Mouse (Mus musculus): Measurements from ENCODE around the gene Galnt6. TPM values are rescaled to one million over a fixed set of nuclear protein-coding genes. Genes with fewer than 3 reads are reported as not detected.

Galnt6 gene
- polyA plus RNA-seq, 1 experiment from 2014 or later, result 1.3 TPM

DNA sequence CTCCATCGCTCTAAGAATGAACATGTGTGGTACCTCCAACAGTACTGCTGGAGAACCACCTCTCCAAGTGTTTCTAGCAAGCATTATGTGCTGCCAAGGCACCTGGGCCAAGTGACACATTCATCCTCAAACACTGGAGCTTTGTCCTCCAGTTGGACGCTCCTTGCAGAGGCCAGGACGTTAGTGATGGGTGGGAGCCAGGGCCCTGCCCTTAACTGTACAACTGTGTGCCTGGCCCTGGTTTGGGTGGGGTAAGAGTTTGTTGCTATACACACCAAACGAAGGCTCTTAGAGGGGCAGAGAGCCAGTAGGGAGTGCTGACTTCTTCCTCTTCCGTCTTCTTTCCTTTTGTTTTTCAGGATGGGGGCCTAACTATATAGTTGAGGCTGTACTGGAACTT lies 28.8 kb downstream of the Galnt6 start:
- Histone ChIP-seq H3K27ac (no peak overlapping the region), H3K9ac (ENCODE audit: low read depth, low read length) (no peak overlapping the region), H3K9me3 (replicated peaks; ENCODE audit: low read length) (no peaks in the 10 kb centered on the region), H3K27me3 (ENCODE audit: insufficient read depth, low read length) (no peaks in the 10 kb centered on the region), H3K36me3 (ENCODE audit: insufficient read depth, low read length) (no peaks in the 10 kb centered on the region), H3K4me2 (ENCODE audit: low read length) (no peak overlapping the region), H3K4me1 (replicated peaks; ENCODE audit: insufficient read depth, low read length) (peaks cover 7% of the 10 kb centered on the region; the same call in 1 of the 2 replicates), H3K4me3 (replicated peaks; ENCODE audit: low read depth, low read length) (no peak overlapping the region)
- 78% methylated on average over 5 of the region's 5 CpGs for WGBS
- no peak for TF ChIP-seq CTCF (IDR thresholded peaks at IDR 0.05; ENCODE audit: low read depth)
- ATAC-seq (replicated peaks; ENCODE audit: low FRiP score, low read depth), result no peak
- no peak for DNase-seq (ENCODE audit: low spot score)

DNA sequence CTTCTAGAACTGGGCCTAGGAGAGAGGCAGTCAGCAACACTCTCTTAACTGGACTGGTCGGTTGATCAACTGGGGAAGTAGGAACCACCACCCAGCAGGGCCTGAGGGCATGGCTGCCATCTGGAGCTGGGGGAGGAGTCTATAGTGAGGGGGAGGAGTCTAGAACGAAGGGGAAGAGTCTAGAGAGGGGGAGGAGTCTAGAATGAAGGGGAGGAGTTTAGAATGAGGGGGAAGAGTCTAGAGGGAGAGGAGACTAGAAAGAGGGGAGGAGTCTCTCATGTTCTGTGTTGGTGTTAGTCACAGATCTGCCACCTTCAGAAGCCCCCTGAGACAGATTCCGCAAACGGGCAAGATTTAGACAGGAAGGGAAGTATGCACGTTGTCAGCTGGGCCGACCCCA lies 29.8 kb downstream of the Galnt6 start:
- no peak for TF ChIP-seq CTCF (IDR thresholded peaks at IDR 0.05; ENCODE audit: low read depth)

DNA sequence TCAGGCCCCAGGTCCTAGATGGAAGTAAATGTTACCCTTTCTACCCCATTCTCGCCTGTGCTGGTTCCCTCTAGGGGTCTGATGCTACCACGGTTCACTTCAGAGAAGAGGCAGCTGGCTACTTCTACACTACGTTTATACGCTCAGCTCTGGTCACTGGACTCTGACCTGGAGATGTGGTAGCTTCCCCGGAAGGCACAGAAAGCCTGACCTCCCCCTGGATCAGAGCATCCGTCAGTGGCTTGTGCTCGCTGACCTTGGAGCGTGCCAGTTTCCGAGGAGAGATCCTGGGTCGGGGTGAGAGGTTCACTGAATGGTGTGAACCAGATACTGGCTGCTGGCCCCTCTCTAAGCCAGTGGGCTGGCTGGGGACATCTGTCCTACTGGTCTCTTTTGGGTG lies 31.1 kb downstream of the Galnt6 start:
- Histone ChIP-seq H3K4me1 (replicated peaks; ENCODE audit: insufficient read depth, low read length) (no peaks in the 10 kb centered on the region), H3K4me3 (replicated peaks; ENCODE audit: low read depth, low read length) (no peak overlapping the region), H3K27ac (no peak overlapping the region), H3K36me3 (ENCODE audit: insufficient read depth, low read length) (no peaks in the 10 kb centered on the region), H3K9me3 (replicated peaks; ENCODE audit: low read length) (no peaks in the 10 kb centered on the region), H3K27me3 (ENCODE audit: insufficient read depth, low read length) (no peaks in the 10 kb centered on the region), H3K9ac (ENCODE audit: low read depth, low read length) (no peak overlapping the region), H3K4me2 (ENCODE audit: low read length) (no peak overlapping the region)
- ATAC-seq (replicated peaks; ENCODE audit: low FRiP score, low read depth), result peak; percentile 70; the same call in 1 of the 2 replicates
- no peak for DNase-seq (ENCODE audit: low spot score)
- TF ChIP-seq CTCF (IDR thresholded peaks at IDR 0.05; ENCODE audit: low read depth), result no peak
- 52% methylated on average over 10 of the region's 10 CpGs for WGBS

More for the DNA sequence above, 29.8 kb downstream of the Galnt6 start:
- Histone ChIP-seq H3K9ac (ENCODE audit: low read depth, low read length) (no peak overlapping the region), H3K36me3 (ENCODE audit: insufficient read depth, low read length) (no peaks in the 10 kb centered on the region), H3K9me3 (replicated peaks; ENCODE audit: low read length) (no peaks in the 10 kb centered on the region), H3K4me1 (replicated peaks; ENCODE audit: insufficient read depth, low read length) (peaks cover 7% of the 10 kb centered on the region; the same call in 1 of the 2 replicates), H3K27ac (no peak overlapping the region), H3K4me2 (ENCODE audit: low read length) (no peak overlapping the region), H3K27me3 (ENCODE audit: insufficient read depth, low read length) (no peaks in the 10 kb centered on the region), H3K4me3 (replicated peaks; ENCODE audit: low read depth, low read length) (no peak overlapping the region)
- 65% methylated on average over 6 of the region's 6 CpGs for WGBS
- DNase-seq (ENCODE audit: low spot score) (no peak), ATAC-seq (replicated peaks; ENCODE audit: low FRiP score, low read depth) (no peak)

DNA sequence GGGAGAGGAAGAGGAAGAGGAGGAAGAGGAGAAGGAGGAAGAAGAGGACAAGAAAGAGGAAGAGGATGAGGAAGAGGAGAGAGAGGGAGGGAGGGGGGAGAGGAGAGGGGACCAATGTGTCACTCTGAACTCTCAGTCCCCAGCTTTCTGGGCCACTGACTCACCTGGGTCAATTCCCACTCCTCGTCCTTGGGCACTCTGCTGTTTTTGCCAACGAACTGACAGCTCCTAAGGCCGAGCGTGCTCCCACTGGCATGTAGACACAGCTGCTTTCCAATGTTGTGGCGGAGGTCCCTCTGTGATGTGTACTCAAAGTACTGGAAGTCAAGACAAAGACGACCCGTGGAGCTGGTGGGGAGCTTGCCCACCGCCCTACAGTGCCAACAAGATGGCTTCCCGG lies 34.8 kb downstream of the Galnt6 start:
- Histone ChIP-seq H3K9me3 (replicated peaks; ENCODE audit: low read length) (no peaks in the 10 kb centered on the region; the same call in 1 of the 2 replicates), H3K4me1 (replicated peaks; ENCODE audit: insufficient read depth, low read length) (no peaks in the 10 kb centered on the region), H3K27ac (no peak overlapping the region), H3K27me3 (ENCODE audit: insufficient read depth, low read length) (no peaks in the 10 kb centered on the region), H3K9ac (ENCODE audit: low read depth, low read length) (no peak overlapping the region), H3K4me3 (replicated peaks; ENCODE audit: low read depth, low read length) (no peak overlapping the region), H3K4me2 (ENCODE audit: low read length) (no peak overlapping the region), H3K36me3 (ENCODE audit: insufficient read depth, low read length) (no peaks in the 10 kb centered on the region)
- 91% methylated on average over 9 of the region's 9 CpGs for WGBS
- ATAC-seq (replicated peaks; ENCODE audit: low FRiP score, low read depth) (no peak), DNase-seq (ENCODE audit: low spot score) (no peak)
- TF ChIP-seq CTCF (IDR thresholded peaks at IDR 0.05; ENCODE audit: low read depth), result no peak

DNA sequence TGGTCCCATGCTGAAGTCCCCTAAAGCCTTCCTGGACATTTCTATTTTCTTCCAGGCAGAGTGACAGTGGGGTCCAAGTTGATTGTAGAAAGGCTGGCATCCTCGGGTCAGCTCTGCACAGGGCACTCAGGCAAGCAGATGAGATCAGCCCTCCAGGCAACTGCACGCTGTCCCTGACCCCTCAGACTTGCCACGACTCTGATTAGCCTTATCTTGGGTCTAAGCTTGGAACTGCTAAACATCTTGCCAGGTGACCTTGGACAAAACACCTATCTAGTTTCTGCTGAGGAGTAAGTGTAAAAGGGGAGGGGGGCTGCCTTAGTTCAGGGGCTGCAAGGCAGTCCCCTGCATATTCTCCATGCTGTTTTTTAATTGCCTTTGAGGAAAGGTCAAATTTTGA lies 37.2 kb downstream of the Galnt6 start:
- H3K27ac ChIP-seq, result no peak overlapping the region
- WGBS, result 64% methylated on average over 3 of the region's 3 CpGs
- H3K36me3 ChIP-seq (ENCODE audit: insufficient read depth, low read length), result no peaks in the 10 kb centered on the region
- no peak for DNase-seq (ENCODE audit: low spot score)
- no peaks in the 10 kb centered on the region; the same call in 1 of the 2 replicates for H3K9me3 ChIP-seq (replicated peaks; ENCODE audit: low read length)
- no peak overlapping the region for H3K9ac ChIP-seq (ENCODE audit: low read depth, low read length)
- TF ChIP-seq CTCF (IDR thresholded peaks at IDR 0.05; ENCODE audit: low read depth), result no peak
- no peak overlapping the region for H3K4me3 ChIP-seq (replicated peaks; ENCODE audit: low read depth, low read length)
- no peak overlapping the region for H3K4me2 ChIP-seq (ENCODE audit: low read length)
- peaks cover 4% of the 10 kb centered on the region; the same call in 1 of the 2 replicates for H3K4me1 ChIP-seq (replicated peaks; ENCODE audit: insufficient read depth, low read length)
- ATAC-seq (replicated peaks; ENCODE audit: low FRiP score, low read depth), result no peak
- H3K27me3 ChIP-seq (ENCODE audit: insufficient read depth, low read length), result no peaks in the 10 kb centered on the region

DNA sequence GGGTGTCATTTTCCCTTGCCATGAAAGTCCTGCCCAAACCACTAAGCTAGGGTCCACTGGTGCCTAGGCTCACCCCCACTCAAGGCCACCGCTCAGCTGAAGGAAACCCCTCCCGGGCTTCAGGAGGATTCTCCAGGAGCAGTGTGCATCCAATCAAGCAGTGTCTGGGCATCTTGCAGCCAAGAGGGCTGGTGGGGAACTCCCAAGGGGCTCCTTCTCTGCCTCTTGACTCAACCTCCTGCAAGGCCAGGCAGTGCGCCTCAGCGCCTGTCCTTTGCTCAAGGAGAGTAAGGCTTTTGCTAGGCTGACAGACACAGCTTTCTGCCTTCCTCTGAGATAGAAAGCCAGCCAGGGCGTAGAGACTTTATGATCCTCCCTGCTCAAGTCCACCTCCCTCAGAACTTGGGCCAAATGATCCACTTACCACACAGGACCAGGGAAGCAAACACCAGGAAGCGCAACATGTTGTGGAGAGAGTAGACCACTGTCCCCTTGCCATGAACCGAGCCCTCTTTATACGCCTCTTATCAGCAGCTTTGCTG lies 41.7 kb downstream of the Galnt6 start, which contains the start of gene Cela1:
Gene Cela1 (minus strand): TSS at position 492 of the 542 bp plus-strand sequence.
- H3K9ac ChIP-seq (ENCODE audit: low read depth, low read length), result 0 out of 2 replicates have a peak within 1 kb of the TSS, but pooled peaks have one; percentile 5
- no peak within 1 kb of the TSS for H3K4me3 ChIP-seq (replicated peaks; ENCODE audit: low read depth, low read length)
- peaks cover 4% of the 10 kb centered on the region; the same call in 1 of the 2 replicates for H3K4me1 ChIP-seq (replicated peaks; ENCODE audit: insufficient read depth, low read length)
- H3K9me3 ChIP-seq (replicated peaks; ENCODE audit: low read length), result no peaks in the 10 kb centered on the region; the same call in 1 of the 2 replicates
- H3K27ac ChIP-seq, result no peak within 1 kb of the TSS
- ATAC-seq (replicated peaks; ENCODE audit: low FRiP score, low read depth) (no peak), DNase-seq (ENCODE audit: low spot score) (no peak)
- H3K4me2 ChIP-seq (ENCODE audit: low read length), result no peak within 1 kb of the TSS; the same call in 1 of the 2 replicates
- no peaks in the 10 kb centered on the region for H3K36me3 ChIP-seq (ENCODE audit: insufficient read depth, low read length)
- WGBS, result 67% methylated on average over 8 of the region's 8 CpGs
- TF ChIP-seq CTCF (IDR thresholded peaks at IDR 0.05; ENCODE audit: low read depth), result no peak
- no peaks in the 10 kb centered on the region for H3K27me3 ChIP-seq (ENCODE audit: insufficient read depth, low read length)

Data from kidney, postnatal 0 days (tissue).